Mouse (Mus musculus) monocyte, adult 5-6 weeks (primary cell): Measurements from ENCODE around the gene Utp15. TPM values are rescaled to one million over a fixed set of nuclear protein-coding genes. Genes with fewer than 3 reads are reported as not detected.

Experiments used
- ATAC-seq: fragments of 153-309, 156-312 bp; replicated peaks from 2 replicates; pipeline ENCODE4 v1.8.0; 2017; ENCODE audit warnings: mild to moderate bottlenecking; ENCODE audit not compliant: low TSS enrichment, insufficient number of reproducible peaks, severe bottlenecking, poor library complexity, low FRiP score
- total RNA-seq: library from RNA; stranded (forward); fragments of 200-1000, 200-491, 200-594 nt; gene quantifications from 3 replicates; pipeline ENCODE4 v1.2.3, GENCODE M21; 2017

The Utp15 gene
- total RNA-seq, 1 experiment from 2014 or later = 28.7 TPM

GRCm38 (mm10) chr13:98264111-98264510 is 1.3 kb upstream of the Utp15 start:
- ATAC-seq = no peak

- 0 out of 2 replicates have a peak, but pooled peaks have one; percentile 19 for ATAC-seq
These were observed 682 bp upstream of the Utp15 start for GRCm38 (mm10) chr13:98263458-98263987.

- no peak for ATAC-seq
These were observed 7.9 kb downstream of the Utp15 start for GRCm38 (mm10) chr13:98254921-98255320.

GRCm38 (mm10) chr13:98249594-98249993 is 13.2 kb downstream of the Utp15 start:
- ATAC-seq = no peak

- no peak for ATAC-seq
These were observed 17.5 kb downstream of the Utp15 start for GRCm38 (mm10) chr13:98245386-98245785.

GRCm38 (mm10) chr13:98244571-98245350 is 18.1 kb downstream of the Utp15 start:
- ATAC-seq = no peak

GRCm38 (mm10) chr13:98241531-98242282 is 21.1 kb downstream of the Utp15 start:
- ATAC-seq = no peak

- ATAC-seq = no peak
These were observed 22.7 kb downstream of the Utp15 start for GRCm38 (mm10) chr13:98239978-98240641.

GRCm38 (mm10) chr13:98235451-98235850 is 27.4 kb downstream of the Utp15 start:
- no peak for ATAC-seq

- ATAC-seq = no peak
These were observed 32.3 kb downstream of the Utp15 start for GRCm38 (mm10) chr13:98230511-98230910.

GRCm38 (mm10) chr13:98226225-98226624 is 36.6 kb downstream of the Utp15 start:
- ATAC-seq = no peak

GRCm38 (mm10) chr13:98222848-98223247 is 40.0 kb downstream of the Utp15 start:
- ATAC-seq = no peak

GRCm38 (mm10) chr13:98210137-98210536 is 52.7 kb downstream of the Utp15 start:
- ATAC-seq = no peak

GRCm38 (mm10) chr13:98208842-98209241 is 54.0 kb downstream of the Utp15 start:
- ATAC-seq = no peak

GRCm38 (mm10) chr13:98206546-98206870 is 56.3 kb downstream of the Utp15 start:
- no peak for ATAC-seq

GRCm38 (mm10) chr13:98205771-98206545 is 56.9 kb downstream of the Utp15 start, which contains the start of gene Arhgef28:
Gene Arhgef28 (minus strand): TSS chr13:98206439.
- no peak for ATAC-seq

GRCm38 (mm10) chr13:98205111-98205510 is 57.7 kb downstream of the Utp15 start:
- no peak for ATAC-seq

GRCm38 (mm10) chr13:98204371-98204770 is 58.5 kb downstream of the Utp15 start:
- no peak for ATAC-seq

- no peak for ATAC-seq
These were observed 61.4 kb downstream of the Utp15 start for GRCm38 (mm10) chr13:98201436-98201835.
